In genomic region chr2:166007046-166007445, GRCm38 (mm10) we compare ENCODE assay signal across 16 mouse cellular contexts.
"Had no signal": no experiment of that assay in that cellular context is flagged by ENCODE, and none has a peak within 500 bp of the region (broad histone marks: within the 10 kb centered on the region; RNA-seq: fewer than 3 reads in every experiment).

No protein-coding gene starts in this region.

- ATAC-seq: midbrain, embryonic 15.5 days had no signal

- DNase-seq: lung, postnatal 10 days; right cerebral cortex, postnatal 4 days; spleen, adult 18-20 months; thymus, adult 18-20 months; thymus, postnatal 14 days had no signal

- H3K4me2 ChIP-seq: hindbrain, embryonic 14.5 days; limb, embryonic 12.5 days; liver, embryonic 11.5 days; liver, embryonic 15.5 days; midbrain, embryonic 11.5 days; midbrain, embryonic 15.5 days; neural tube, embryonic 12.5 days had no signal

- H3K27ac ChIP-seq: hindbrain, embryonic 14.5 days; kidney, postnatal 0 days; layer of hippocampus, adult 2 months; limb, embryonic 12.5 days; liver, embryonic 15.5 days; macrophage; midbrain, embryonic 15.5 days; neural tube, embryonic 12.5 days had no signal

- H3K36me3 ChIP-seq: limb, embryonic 12.5 days; liver, embryonic 15.5 days; midbrain, embryonic 15.5 days; neural tube, embryonic 12.5 days had no signal

- H3K9ac ChIP-seq: hindbrain, embryonic 14.5 days; limb, embryonic 12.5 days; liver, embryonic 15.5 days; midbrain, embryonic 15.5 days; neural tube, embryonic 12.5 days had no signal

- H3K27me3 ChIP-seq: limb, embryonic 12.5 days; megakaryocyte, embryonic 14.5 days; midbrain, embryonic 15.5 days; neural tube, embryonic 12.5 days had no signal

- H3K4me3 ChIP-seq: layer of hippocampus, adult 2 months; limb, embryonic 12.5 days; liver, embryonic 15.5 days; megakaryocyte, embryonic 14.5 days; midbrain, embryonic 15.5 days; neural tube, embryonic 12.5 days had no signal

- H3K9me3 ChIP-seq: limb, embryonic 12.5 days; liver, embryonic 15.5 days; megakaryocyte, embryonic 14.5 days; midbrain, embryonic 15.5 days; neural tube, embryonic 12.5 days had no signal
